Mouse (Mus musculus): ENCODE measurements around the gene Mob2.

DNA sequence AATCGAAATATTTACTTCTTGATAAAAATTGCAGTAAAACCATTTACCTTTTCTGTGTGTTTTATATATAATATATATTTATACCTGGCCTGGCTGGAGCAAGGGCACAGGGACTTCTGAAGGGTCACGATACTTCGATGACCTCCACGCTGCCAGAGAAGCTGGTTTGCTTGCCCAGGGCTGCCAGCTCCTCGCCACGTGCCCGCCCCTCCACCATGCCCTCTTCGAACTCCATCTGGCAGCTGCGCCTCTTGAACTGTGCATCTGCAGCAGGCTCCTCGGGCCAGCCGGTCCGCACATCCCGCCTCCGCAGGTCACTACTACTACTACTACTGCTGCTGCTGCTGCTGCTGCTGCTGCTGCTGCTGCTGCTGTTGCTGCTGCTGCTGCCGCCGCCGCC is 20.9 kb upstream of the Mob2 start:
- TF ChIP-seq POLR2A (IDR thresholded peaks at IDR 0.05; ENCODE audit: insufficient read depth, low read length) (no peak), CTCF (IDR thresholded peaks at IDR 0.05; ENCODE audit: low read depth, low read length) (no peak), EP300 (IDR thresholded peaks at IDR 0.05; ENCODE audit: insufficient read depth, low read depth, low read length) (no peak)
